Mouse (Mus musculus) liver, embryonic 14.5 days (tissue): ENCODE measurements around the gene Mapk8ip3. TPM values are rescaled to one million over a fixed set of nuclear protein-coding genes. Genes with fewer than 3 reads are reported as not detected.

Experiments
- ATAC-seq: fragments of 200-750 bp; cut with Nextera tagmentation; 2 replicates; pipeline ENCODE4 v1.8.0; 2017; ENCODE audit warnings: moderate number of reproducible peaks, mild to moderate bottlenecking, moderate library complexity; ENCODE audit not compliant: insufficient read depth
- DNase-seq, 3 experiments: peaks; one replicate each; pipeline ENCODE4 v3.0.0-alpha.2; 2012 to 2013; ENCODE audit warnings: low read depth in 3 of 3, low spot score in 3 of 3
- H3K27ac ChIP-seq: fragments of 300-500 bp; sonication (generic); 2 replicates; pipeline ENCODE4 v1.5.1; 2014; ENCODE audit warnings: moderate library complexity, mild to moderate bottlenecking, control low read depth, inconsistent platforms
- H3K27me3 ChIP-seq: fragments of 300-500 bp; sonication (generic); 2 replicates; pipeline ENCODE4 v1.6.1; 2014; ENCODE audit warnings: mild to moderate bottlenecking, low read length, moderate library complexity; ENCODE audit not compliant: control insufficient read depth, insufficient read depth
- H3K36me3 ChIP-seq: fragments of 300-500 bp; sonication (generic); replicated peaks from 2 replicates; pipeline ENCODE4 v1.6.1; 2014; ENCODE audit warnings: low read depth; ENCODE audit not compliant: control insufficient read depth, insufficient read depth
- H3K4me1 ChIP-seq, 2 experiments: fragments of 200-500 bp in 1 of 2; fragments of 300-500 bp in 1 of 2; sonication (generic) in 1 of 2; replicated peaks; 2 replicates each; pipeline ENCODE4 v1.6.1; 2012 to 2014; ENCODE audit warnings: antibody characterized with exemption in 1 of 2, inconsistent platforms in 1 of 2, low read length in 1 of 2; ENCODE audit not compliant: control insufficient read depth in 2 of 2, insufficient read depth in 2 of 2
- H3K4me2 ChIP-seq: fragments of 300-500 bp; sonication (generic); 2 replicates; pipeline ENCODE4 v1.6.1; 2014; ENCODE audit warnings: low read depth, mild to moderate bottlenecking, control low read depth, moderate library complexity
- H3K4me3 ChIP-seq, 2 experiments: fragments of 200-500 bp in 1 of 2; fragments of 300-500 bp in 1 of 2; sonication (generic) in 1 of 2; 2 replicates each; pipeline ENCODE4 v1.5.1; 2012 to 2014; ENCODE audit warnings: low read depth in 2 of 2, low read length in 2 of 2, mild to moderate bottlenecking in 2 of 2, control low read depth in 1 of 2, inconsistent platforms in 1 of 2, moderate library complexity in 1 of 2; ENCODE audit not compliant: insufficient read depth in 1 of 2
- H3K9ac ChIP-seq: fragments of 300-500 bp; sonication (generic); replicated peaks from 2 replicates; pipeline ENCODE4 v1.6.1; 2014; ENCODE audit warnings: mild to moderate bottlenecking, control low read depth, moderate library complexity
- H3K9me3 ChIP-seq: fragments of 300-500 bp; sonication (generic); 2 replicates; pipeline ENCODE4 v1.6.1; 2016; ENCODE audit warnings: low read length, mixed read lengths; ENCODE audit not compliant: control insufficient read depth
- CTCF ChIP-seq: IDR thresholded peaks from 2 replicates; pipeline ENCODE4 v1.5.1; 2016; ENCODE audit warnings: antibody characterized with exemption, low read depth, control low read depth
- EP300 ChIP-seq: IDR thresholded peaks from 2 replicates; pipeline ENCODE4 v1.6.1; 2016; ENCODE audit warnings: antibody characterized with exemption, low read depth
- WGBS: fragments of 180-500 bp; shearing (Covaris S2); extraction: QIAGEN DNeasy Blood & Tissue Kit; methylation state at CpG from one replicate; pipeline ENCODE4 v1.1.7; 2014; ENCODE audit not compliant: insufficient replicate concordance; 5-methylcytosine and 5-hydroxymethylcytosine counted together
- polyA plus RNA-seq, 2 experiments: library from polyadenylated mRNA; depleted of rRNA in 1 of 2; stranded (reverse) in 1 of 2; unstranded in 1 of 2; fragments of >200 nt; fragmentation: Nextera tagmentation in 1 of 2; extraction: Ambion mirVana in 1 of 2; gene quantifications; 2 replicates each; pipeline versions ENCODE4 v1.2.1 to v1.2.3; 2012 to 2014

Gene Mapk8ip3
- polyA plus RNA-seq, 2 experiments: 7.2 to 34.3 TPM

- H3K4me3 ChIP-seq: no peak overlapping the region
- peaks cover 22 to 34% of the 10 kb centered on the region in 2 experiments for H3K4me1 ChIP-seq
- ATAC-seq: peak; percentile 63
- TF ChIP-seq EP300: no peak
- 0 out of 2 replicates have a peak, but pooled peaks have one; percentile 36 for TF ChIP-seq CTCF
- peak overlapping the region; percentile 69 for H3K27ac ChIP-seq
- H3K36me3 ChIP-seq: peaks cover 36% of the 10 kb centered on the region
- no peaks in the 10 kb centered on the region for H3K27me3 ChIP-seq
- H3K4me2 ChIP-seq: peak overlapping the region; percentile 36
- 83% methylated on average over 8 of the region's 8 CpGs for WGBS
- H3K9me3 ChIP-seq: no peaks in the 10 kb centered on the region
- H3K9ac ChIP-seq: peak overlapping the region; percentile 0; the same call in 1 of the 2 replicates
- no peak for DNase-seq
Measured at GRCm38 (mm10) chr17:24860076-24860475, 76.7 kb downstream of the Mapk8ip3 start.

DNA sequence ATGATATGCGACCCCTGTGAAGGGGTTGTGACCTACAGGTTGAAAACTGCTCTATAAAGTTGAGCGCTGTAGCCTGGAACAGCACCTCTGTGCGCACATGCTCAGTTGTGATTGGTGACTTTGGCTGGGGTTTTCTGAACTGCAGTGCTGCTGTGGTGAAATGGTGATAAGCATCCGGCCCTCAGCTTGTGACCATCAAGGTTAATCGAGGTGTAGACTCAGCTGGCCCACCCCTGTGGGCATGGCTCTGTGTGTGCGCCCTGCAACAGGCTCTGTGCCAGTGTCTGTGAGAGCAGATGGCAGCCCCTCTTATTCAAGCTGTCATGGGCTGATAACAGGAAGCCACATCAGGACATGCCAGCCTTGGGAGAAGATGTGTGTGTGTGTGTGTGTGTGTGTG, 77.8 kb downstream of the Mapk8ip3 start:
- ATAC-seq: peak; percentile 95
- Histone ChIP-seq H3K27me3 (no peaks in the 10 kb centered on the region), H3K36me3 (peaks cover 39% of the 10 kb centered on the region), H3K4me2 (peak overlapping the region; percentile 44), H3K9ac (peak overlapping the region; percentile 48), H3K4me3 (no peak overlapping the region), H3K27ac (peak overlapping the region; percentile 69), H3K4me1 (peaks cover 22 to 34% of the 10 kb centered on the region in 2 experiments), H3K9me3 (no peaks in the 10 kb centered on the region)
- WGBS: 38% methylated on average over 6 of the region's 6 CpGs
- TF ChIP-seq CTCF: no peak; the same call in 1 of the 2 replicates
- peak; percentile 91 for TF ChIP-seq EP300
- DNase-seq: peak; percentile 85 to 91 (median 90)

- peak overlapping the region; percentile 21 for H3K9ac ChIP-seq
- no peak for TF ChIP-seq EP300
- TF ChIP-seq CTCF: no peak
- H3K9me3 ChIP-seq: no peaks in the 10 kb centered on the region
- no peak for DNase-seq
- H3K4me2 ChIP-seq: peak overlapping the region; percentile 44
- no peaks in the 10 kb centered on the region for H3K27me3 ChIP-seq
- H3K4me3 ChIP-seq: no peak overlapping the region
- H3K36me3 ChIP-seq: peaks cover 43% of the 10 kb centered on the region
- peaks cover 22 to 34% of the 10 kb centered on the region in 2 experiments for H3K4me1 ChIP-seq
- peak overlapping the region; percentile 69 for H3K27ac ChIP-seq
- no peak for ATAC-seq
- WGBS: 76% methylated on average over 8 of the region's 8 CpGs
Measured at GRCm38 (mm10) chr17:24857831-24858470, 78.8 kb downstream of the Mapk8ip3 start.

DNA sequence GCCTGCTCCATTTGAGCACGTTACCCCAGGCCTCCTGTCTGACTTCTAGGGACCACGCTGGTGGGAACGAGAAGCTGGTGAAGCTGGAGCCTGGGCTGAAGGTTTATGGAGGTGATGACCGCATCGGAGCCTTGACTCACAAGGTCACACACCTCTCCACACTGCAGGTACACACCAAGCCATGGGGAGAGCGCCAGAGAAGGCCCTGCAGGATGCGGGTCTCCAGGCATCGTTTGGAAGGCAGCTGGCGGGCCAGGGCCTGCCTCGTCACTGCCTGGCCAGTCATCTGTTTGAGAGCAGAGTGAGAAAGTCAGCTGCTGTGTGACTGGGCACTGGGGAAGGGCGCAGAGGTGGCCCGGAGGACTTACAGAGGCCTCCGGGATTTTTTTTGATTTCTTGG, 80.2 kb downstream of the Mapk8ip3 start:
- no peak for TF ChIP-seq EP300
- no peak for TF ChIP-seq CTCF
- Histone ChIP-seq H3K4me1 (peaks cover 25 to 38% of the 10 kb centered on the region in 2 experiments), H3K4me3 (no peak overlapping the region), H3K4me2 (no peak overlapping the region), H3K27me3 (no peaks in the 10 kb centered on the region), H3K36me3 (peaks cover 36% of the 10 kb centered on the region), H3K9ac (no peak overlapping the region), H3K27ac (no peak overlapping the region), H3K9me3 (no peaks in the 10 kb centered on the region)
- WGBS: 91% methylated on average over 13 of the region's 13 CpGs
- DNase-seq: no peak
- no peak for ATAC-seq

DNA sequence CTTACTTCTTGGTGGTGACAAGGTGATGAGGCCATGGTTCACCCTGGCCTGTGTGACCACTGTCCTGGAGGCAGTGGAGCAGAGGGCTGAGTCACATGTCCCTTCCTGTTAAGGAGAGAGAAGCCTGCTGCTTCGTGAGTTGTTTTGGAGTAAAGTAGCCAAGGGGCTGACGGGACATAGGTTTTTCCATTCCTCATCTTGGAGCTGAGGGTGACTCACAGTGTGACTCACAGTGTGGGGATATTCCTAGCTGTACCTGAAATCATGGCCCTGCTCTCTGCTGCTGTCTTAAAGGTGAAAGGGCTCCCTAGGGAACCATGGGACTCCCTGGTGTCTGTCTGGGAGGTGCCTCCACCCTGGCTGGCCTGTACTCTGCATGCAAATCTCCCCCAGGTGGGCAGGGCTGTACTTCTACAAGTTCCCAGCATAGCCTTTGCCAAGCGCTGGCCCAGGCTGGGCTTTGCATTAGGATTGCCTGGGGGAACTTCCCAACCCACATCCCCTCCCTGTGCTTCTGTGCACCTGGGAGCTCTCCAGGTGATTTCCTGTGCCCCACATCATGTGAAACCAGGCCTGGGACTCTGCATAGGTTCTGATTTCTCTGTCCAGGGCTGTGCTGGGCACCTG, 80.8 kb downstream of the Mapk8ip3 start:
- DNase-seq: no peak
- no peak overlapping the region for H3K9ac ChIP-seq

More for the DNA sequence above, 80.8 kb downstream of the Mapk8ip3 start:
- Histone ChIP-seq H3K27ac (no peak overlapping the region), H3K4me3 (no peak overlapping the region), H3K36me3 (peaks cover 29% of the 10 kb centered on the region), H3K9me3 (no peaks in the 10 kb centered on the region), H3K4me1 (peaks cover 31 to 44% of the 10 kb centered on the region in 2 experiments), H3K27me3 (no peaks in the 10 kb centered on the region), H3K4me2 (no peak overlapping the region)
- ATAC-seq: no peak
- TF ChIP-seq CTCF (no peak), EP300 (no peak)
- 81% methylated on average over 3 of the region's 3 CpGs for WGBS
